Mouse (Mus musculus) mesoderm, embryonic 11.5 days (tissue): ENCODE results near the gene Mical2.

Source experiments
- DNase-seq: peaks from one replicate; pipeline ENCODE4 v3.0.0-alpha.2; 2012; ENCODE audit warnings: low read depth, low spot score

Gene Mical2

DNA sequence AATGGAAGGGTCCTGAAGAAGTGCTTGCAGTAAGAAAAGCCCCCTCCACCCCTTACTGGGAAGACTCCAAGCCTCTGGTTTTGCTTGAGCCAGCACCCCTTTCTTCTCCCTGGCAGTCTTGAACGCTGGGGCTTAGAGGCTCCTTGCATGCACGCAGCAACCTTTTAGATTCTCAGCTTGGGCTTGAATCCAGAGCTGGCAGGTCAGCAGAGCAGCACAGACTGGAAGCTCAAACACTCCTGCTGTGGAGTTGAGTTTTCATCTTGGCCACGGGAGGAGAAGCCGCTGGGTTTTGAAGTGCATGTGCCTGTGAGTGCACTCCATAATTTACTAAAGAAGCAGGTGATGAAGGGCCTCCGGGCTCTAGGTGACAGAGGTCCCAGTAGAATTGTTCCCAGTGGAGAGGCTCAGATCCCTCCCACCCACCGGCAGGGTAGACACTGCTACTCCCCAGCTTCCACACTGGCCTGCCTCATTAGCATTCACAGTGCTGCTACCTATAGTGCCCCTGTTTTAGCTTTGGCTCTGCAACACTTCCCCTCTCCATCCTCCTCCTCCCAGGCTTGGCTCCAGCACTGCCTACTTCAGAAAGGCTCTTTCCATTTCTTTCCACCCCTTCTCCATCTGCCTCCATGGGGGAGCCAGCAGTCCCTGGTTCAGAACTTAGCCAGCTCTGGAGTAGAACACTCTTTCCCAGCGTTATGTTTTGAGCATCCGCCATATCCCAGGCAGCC, 15.7 kb downstream of the Mical2 start:
- DNase-seq: no peak

DNA sequence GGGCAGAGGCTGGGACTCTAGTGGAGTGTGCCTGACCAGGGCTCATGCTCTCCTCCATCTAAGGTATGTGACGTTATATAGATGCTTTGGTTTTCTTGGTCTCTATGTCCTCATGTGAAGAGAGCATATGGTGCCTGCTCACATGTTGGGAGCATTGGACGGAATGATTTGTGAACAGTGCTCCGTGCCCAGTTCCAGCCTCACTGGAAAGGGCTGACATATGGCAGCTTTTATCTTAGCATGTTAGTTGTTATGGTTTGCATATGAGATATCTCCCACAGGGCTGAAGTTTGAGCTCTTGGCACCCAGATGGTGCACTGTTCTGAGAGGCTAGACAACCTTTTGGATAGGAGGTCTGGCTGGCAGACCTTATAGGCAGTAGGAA, 16.3 kb downstream of the Mical2 start:
- DNase-seq: no peak

DNA sequence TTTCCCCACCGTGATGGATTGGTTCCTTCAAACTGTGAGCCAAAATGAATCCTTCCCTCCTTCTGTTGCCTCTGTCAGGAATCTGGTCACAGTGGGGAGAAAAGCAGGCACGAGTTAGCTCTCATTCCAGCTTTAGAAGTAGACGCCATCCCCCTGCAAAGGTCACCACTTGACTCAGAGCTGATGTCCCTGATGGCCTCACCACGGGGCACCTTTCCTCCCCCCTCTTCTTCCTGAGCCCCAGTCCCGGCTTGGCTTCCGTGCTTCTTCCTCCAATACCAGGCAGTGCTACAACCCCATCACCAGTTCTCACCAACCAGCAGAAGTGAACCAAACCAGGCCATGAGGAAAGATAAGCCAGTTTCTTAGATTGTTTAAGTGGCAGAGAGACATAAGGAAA, 16.9 kb downstream of the Mical2 start:
- DNase-seq: no peak

DNA sequence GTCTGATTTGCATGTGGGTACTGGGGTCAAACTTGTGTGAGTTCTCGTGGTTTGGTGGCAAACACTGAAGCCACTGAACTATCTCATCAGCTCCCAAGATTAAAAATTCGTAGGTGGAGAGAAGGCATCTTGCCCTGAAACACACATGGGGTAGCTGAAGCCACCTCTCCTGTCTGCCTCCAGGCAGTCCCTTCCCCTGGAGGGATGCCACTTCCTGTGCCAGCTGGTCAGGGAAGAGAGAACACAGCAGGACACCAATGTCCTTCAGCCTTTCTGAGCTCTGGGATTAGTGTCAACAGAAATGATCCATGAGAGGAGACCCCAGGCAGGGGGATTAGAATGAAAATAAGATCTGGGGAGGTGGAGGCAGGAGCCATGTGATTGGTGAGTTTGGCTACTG, 18.4 kb downstream of the Mical2 start:
- DNase-seq: no peak

DNA sequence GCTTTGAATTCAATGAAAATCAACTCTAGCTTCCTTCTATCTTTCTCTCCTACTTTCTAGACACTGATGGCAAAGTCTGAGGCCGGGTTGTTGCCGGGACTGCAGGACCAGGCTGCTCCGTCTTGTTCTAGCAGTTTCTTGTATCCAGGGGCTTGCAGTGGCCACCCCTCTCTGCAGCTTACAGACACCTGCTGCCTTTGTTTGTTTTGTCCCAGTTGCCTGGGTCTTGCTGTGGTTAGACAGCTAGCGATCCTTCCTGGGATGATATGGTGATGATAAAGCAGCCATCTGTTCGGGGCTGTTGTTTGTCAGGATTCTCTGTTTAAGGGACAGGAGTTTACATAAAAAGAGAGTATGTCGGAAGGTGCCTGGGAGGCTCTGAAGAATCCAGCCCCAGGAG, 19.0 kb downstream of the Mical2 start:
- DNase-seq: no peak

DNA sequence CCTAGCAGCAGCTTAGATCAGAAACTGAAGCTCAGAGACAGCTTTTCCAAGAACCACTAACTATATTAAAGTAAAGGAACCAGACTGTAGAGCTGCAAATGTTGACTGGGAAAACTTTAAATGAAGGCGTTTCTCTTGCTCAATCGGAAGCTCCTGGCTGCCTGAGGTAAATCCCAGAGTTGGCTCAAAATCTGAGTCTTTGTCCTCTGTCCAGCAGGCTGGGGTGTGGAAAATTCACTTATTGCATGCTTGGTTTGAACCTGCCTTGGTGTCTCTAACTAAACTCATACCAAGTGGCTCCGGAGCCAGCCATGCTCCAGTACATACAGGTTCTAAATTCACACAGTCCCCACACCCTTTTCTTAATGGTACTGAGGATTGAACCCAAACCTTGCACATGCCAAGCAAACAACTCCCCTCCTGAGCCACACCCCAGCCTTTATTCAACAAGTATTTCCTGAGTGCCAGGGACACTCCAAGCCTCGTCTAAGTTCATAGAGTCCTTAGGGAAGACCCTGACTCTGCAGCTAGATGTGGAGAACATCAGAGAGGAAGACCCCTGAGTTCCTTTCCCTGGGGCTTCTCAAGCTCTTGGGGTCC, 20.3 kb downstream of the Mical2 start:
- DNase-seq: no peak

DNA sequence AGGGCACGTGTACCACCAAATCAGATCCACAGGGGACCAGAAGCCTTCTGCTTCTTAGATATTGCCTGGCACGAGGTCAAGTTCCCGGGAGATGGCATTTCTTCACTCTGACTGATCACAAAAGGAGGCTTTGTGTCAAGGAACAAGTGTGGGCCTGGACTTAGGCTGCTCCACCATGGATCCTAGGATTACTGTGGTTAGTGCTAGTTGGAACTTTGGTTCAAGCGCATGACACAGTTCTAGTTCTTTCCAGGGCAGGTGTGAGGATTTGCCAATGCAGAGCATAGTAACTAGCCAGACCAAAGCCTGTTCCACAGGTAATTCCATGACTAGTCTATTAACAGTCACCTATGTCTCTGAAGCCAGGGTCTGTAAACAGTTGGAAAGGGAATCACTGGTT, 20.8 kb downstream of the Mical2 start:
- DNase-seq: no peak

DNA sequence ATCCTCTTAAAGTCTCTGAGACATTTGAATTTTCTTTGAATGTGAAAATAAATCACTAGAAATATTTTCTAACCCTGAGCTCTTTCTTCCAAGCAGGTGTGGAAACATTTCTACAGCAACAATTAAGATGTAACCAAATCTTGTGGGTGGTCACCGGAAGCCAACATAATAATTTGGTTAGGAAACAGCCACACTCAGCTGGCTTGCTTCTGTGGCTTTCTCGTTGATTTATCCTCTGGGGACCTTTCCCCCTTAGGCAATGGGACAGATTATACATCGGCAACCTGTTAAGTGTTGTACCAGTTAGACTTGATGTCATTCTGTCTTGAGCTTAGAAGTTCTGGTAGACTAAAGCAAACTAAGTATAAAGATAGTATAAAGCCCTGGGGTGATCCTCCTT, 22.2 kb downstream of the Mical2 start:
- DNase-seq: no peak

DNA sequence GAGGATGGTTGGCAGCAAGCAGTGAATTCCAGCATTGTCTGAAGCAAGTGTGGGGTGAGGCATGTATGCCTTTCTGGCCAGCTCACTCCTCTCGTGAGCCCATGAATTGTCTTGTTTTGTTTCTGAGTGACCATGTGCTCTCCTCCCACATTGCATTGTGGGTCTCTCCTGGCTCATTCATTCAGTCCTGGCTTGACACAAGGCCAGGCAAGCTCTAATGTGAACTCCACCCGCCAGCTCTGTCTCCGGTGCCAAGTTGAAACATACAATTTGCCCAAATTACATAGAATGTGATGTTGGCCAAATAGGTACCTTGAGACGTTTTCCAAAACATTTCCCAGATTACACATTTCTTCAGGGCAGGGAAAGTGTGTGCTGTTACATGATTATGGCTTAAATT, 23.8 kb downstream of the Mical2 start:
- no peak for DNase-seq

DNA sequence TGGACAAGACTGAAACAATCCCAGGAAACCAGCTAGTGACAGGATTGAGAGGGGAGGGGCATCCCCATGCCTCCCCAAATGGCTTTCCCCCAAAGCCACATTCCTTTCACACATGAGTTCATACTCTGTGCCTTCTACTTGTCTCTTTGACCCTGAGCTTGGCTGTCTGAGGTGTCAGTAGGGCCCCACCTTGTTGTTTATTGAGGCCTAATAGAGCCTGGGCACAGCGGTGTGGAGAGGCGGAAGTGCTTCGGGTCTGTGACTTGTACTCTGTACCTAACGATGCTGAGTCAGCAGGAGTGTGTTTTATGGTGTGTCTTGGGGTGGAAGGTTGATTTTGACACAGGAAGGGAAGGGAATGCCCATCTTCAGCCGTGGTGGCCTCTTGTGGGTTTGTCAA, 26.4 kb downstream of the Mical2 start:
- DNase-seq: no peak

DNA sequence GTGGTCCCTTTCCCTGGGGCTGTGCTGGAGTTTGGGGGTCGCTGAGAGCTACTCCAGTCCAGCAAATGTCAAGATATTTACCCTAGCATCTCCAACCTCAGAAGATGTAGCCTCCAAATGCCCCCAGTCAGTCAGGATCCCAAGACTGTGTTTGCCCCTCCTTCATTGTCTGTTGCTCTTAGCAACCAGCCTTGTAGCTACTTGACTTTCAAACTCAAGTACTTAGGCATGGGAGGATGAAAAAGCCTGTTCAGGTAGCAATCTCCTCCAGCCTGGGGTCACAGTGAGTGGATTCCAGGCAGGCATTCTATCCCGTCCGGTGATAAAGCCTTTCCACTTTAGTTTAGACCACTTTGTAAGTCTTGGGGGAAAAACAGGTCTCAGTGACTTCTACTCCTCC, 28.6 kb downstream of the Mical2 start:
- DNase-seq: no peak

DNA sequence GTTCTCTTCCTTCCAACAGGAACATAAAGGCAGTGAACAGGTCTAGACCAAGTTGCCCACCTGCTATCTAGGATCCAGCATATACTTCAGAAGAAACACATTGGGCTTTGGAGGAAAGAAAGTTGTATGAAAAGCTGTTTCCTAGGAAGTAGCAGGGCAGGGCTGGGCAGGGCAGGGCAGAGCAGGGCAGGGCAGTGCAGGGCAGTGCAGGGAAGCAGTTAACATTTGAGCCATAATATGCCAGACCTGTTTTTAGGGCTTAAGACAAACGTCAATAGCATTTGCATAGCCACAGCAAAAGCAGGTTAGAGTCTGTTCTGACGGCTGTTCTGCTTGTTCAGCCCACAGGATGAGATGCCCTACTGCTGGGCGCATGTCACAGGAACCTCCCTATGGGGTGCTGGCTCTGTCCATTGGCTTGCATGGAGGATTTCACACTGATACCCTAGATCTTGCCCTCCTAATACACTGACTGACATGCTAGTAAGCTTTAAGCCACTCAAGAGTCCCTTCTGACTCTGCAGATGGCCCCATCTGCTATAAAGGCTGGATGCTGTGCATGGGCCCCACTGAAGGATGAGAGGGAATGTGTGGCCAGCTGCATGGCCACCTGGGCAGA, 29.7 kb downstream of the Mical2 start:
- no peak for DNase-seq

DNA sequence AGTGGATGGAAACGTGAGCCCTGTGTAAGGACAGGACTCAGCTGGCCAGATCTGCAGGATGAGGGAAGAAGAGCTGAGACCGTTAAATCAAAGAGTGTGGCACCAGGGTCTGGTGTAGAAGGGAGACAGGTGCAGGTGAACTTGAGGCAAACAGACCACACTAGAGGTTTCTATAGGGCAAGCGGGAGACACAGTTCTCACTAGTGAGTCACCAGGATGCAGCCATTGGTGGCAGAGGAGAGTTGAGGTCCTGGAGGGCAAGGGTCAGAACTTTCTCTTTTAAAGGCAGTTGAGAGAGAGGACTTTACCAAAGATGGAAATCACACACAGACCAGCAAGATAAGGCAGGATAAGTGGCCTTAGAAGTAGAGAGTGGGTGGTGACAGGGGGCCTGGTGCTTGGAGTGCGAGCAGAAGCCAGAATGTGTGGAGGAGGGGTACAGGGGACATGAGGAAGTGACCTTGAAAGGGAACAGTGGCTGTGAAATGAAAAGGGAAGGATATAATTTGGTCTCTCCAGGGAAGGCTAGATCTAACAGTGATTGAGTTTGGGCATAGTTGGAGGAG, 32.8 kb downstream of the Mical2 start:
- DNase-seq: no peak

DNA sequence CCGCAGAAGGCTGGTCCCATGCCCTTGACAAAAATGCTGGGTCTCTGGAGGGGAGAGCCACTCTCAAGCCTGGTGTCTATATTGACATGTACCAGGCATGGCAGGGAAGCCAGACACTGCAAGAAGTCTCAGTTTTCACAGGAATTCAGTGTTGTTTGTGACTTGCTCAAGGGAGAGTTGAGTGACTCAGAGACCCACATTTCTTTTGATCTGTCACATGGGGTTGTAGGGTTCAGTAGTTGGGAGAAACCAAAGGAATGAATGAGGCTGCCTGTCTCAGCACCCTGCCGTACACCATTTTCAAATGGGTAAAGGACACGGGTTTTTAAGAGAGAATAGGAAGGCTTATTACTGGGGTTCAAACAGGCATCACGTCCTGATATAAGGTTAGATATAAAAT, 33.6 kb downstream of the Mical2 start:
- DNase-seq: no peak

DNA sequence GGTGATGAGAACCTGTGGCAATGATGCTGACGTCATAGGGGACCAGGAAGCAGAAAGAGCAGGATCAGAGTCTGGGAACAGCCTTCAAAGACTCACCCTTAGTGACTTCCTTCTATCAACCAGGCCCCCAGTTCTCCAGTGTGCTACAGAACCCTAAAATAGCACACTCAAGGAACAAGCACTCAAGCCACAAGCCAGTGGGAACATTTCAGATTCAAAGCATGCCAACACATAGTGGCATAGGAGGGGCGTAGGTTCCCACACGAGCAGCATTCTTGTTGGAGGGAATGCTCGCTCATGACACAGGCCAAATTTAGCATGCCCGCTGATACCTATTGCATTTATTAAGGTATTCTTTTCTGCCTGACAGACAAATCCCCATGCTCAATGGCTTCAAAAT, 35.5 kb downstream of the Mical2 start:
- DNase-seq: no peak

DNA sequence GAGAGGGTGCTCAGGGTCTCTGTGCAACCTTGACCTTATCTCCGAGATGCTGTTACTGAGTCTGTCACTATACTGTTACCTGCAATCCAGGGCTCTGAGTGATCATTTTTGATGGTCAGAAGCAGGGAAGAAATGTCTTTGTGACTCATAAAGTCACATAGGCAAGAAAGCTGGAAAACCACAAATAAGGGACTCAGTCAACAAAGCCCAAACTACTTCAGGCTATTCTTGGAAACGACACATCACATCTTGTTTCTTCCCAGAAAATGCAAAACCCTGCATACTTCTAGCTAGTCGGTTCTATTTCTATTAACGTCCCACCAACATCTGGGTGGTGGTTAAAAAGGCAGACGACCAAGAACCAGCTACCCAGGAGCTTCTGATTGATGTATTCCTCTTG, 41.6 kb downstream of the Mical2 start:
- DNase-seq: no peak

DNA sequence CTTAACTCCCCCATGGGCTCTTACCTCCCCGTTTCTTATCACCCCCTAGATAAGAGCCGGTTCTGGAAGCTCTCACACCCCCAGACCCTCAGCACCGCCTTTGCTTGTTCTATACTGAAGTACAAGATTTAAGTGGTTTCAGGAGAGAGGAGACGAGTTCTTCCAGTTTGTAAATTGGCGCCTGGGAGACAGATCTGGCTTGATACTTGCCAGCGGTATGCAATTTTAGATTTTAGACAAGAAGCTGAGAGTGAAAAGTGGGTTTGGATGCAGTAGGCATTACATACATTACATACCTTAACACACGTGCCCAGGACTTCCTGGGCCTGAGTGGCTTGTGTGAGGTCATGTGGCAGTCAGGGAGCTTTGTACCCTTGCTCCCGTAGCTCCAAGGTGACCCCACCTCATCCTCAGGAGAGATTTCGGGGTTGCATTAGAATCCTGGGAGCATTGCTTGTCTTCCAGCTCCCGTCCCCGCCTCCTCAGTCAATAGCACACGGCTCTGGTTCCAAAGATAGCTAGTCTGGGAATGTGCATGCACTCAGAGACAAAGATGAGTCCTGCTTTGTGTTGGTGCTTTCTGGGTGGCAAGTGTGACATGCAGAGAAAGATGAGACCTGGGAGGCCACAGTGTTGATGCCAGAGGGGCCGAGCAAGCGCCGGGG, 43.2 kb downstream of the Mical2 start:
- DNase-seq: no peak

DNA sequence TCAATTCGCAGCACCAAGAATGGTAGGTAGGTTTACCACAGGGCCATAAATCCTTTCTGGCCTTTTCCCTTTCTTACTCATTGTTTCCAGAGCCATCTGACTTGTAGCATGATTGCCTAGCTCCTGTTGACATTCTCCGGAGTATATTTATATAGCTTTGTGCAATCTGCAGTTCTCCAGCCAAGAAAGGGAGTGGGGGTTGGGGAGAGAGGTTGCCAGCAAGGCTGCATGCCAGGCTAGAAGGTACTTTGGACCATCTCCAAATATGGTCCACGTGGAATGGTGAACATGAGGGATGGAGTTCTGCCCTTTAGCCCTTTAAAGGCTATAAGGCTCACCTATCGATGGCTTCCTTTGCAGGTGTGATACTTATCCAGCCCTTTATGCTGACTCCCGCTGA, 45.2 kb downstream of the Mical2 start:
- no peak for DNase-seq

DNA sequence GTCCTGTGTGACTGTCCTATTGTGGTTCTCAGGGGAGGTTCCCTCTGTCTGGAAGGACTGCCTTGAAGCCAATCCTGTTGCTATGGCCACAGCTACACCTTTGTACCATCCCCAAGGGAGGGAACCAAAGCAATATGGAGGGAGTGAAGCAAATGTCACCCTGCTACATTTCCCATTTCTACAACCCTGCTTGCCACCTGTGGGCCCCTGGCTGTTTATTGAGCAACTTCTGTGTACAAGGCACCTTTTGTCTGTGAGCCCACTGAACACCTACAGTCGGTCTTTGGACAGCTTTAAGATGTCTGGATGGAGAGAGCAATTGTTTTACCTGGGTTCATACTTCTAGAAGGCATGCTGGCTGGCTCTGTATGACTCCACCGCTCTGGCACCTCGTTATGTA, 46.0 kb downstream of the Mical2 start:
- no peak for DNase-seq

DNA sequence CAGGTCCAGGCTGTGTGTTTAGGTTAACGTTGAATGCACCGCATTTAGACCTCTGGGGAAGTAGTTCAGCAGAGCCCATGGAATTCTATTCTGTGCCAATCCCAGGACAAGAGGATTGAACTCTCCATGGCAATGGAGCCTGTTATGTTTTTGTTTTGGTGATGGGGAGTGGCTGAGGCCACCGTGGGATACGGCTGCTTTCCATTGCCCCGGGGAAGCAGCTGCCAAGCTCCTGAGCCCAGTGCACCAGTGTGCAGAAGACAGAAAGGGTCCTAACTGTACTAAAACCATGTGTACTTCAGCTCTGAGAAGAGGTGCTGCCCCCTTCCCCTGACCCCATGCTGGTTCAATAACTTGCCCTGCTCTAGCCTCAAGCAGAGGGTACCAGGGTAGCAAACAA, 47.0 kb downstream of the Mical2 start:
- no peak for DNase-seq

DNA sequence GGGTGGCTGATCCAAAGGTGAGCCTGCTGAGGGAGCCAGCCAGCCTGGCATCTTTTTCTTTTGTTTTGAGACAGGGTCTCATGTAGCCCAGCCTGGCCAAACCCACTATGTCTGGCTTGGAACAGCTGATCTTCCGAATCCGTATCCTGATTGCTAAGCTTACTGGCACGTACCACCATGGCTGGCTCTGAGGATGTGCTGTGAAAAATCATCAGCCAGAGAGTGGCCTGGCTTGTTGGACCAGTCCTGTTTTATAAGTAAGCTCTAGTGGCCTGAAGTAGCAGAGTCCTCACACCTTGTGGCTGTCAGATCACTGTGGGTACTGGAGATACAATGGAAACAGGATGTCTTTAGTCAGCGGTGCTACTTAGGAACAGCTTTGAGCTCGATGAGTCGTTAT, 47.8 kb downstream of the Mical2 start:
- no peak for DNase-seq

DNA sequence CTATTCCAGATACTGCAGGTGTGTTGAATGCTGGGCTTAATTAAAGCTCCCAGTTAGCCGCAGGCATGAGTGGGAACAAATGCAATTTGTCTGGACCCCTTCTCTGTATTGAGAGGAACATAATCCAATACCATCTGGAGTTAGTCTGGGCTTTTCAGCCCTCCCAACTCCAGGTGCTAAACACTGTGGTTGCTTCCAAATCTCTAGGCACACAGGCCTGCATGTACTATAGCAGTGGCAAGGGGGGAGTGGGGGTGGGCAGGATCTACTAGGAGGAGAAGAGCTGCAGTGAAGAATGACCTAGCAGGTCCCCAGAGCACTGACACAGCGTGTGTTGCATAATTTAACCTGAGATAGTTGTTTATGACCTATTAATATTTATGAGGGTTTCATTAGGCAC, 49.0 kb downstream of the Mical2 start:
- no peak for DNase-seq

DNA sequence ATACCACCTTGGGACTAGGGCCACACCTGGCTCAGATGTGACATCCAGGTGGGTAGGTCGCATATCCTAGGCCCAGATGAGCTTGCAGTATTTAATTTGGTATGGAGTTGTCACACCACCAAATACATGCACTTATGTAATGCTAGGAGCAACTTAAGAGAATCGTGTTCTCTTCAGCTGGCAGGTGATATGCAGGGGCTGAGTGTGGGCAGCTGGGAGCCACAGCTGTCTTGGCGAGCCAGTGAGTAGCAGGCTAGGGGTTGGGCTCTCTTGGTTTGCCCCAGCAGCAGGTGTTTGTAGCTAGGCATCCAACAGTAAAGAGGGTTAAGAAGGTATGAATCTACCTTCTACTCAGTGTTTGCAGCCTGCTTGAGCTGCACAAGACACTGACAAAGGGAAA, 49.4 kb downstream of the Mical2 start:
- DNase-seq: no peak
